Mouse (Mus musculus) spleen, postnatal 4 days (tissue): ENCODE measurements around the gene Col16a1.
A peak's percentile ranks its signal among the peaks of the same experiment; 100 is the strongest.

Experiments used
- DNase-seq, 2 experiments: peaks; one replicate each; pipeline ENCODE4 v3.0.0; 2022; ENCODE audit warnings: low spot score in 2 of 2

The Col16a1 gene

DNA sequence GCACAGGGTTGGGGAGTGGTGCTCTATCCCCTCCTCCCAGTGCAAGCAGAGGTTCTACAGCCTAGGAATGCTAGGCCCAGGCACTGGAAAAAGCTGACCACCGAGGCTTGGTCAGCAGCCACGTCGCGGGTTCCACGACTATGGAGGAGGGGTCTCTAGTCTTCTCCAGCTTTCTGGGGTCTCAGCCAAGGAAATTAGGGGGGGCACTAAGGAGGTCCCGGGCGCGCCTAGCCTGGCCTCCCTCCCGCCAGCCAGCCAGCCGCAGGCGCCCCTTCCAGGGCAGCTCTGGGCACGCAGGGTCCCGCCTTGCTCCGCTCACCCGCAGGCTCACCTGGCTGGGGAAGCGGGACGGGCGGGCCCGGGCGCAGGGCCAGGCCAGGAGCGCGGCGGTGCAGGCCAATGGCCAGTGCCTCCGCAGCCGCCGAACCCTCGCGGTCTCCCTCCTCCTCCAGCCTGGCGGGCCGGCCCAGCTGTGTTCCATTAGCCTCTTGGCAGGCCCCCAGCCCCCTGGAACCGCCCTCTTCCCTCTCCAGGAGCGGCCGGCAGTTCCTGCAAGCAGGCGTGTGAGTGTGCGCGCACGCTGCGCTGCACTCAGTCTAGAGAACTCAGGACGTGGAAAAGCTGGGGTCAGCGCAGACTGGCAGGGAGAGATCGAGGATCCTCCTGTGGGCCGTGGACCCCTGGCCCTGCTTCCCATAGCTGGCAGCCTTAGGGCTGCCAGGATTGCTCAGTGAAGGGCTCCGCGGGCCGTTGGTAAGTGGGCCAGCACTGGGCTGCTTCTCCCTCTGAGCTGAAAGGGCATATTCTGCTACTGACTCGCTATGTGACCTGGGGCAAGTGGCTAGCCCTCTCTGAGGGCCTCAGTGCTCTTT, at the start of gene Col16a1:
Gene Col16a1 (plus strand): TSS at position 510 of the 872 bp plus-strand sequence.
- peak in 1 of 2 experiments; percentile 44 for DNase-seq

- no peak for DNase-seq
Measured at GRCm38 (mm10) chr4:129998124-129998523, 49.5 kb upstream of the Col16a1 start.

DNA sequence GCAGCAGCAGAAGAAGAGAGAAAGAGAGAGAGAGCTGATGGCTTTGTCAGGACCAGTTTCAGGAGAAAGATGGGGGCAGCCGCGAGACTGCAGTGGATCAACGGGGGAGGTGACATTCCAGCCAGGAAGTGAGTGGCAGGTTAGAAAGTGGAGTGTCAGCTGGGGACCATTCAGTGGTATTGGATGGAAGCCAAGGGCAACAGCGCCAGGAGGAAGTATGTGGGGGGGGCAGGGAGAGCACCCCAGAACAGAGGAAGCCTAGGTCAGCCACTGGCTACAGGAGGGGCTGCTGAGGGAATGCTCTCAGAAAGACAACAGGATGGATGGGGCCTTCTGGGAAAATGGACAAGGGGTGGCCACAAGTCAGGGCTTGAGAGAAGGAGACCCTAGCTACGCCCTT, 45.9 kb upstream of the Col16a1 start:
- DNase-seq, result no peak

DNA sequence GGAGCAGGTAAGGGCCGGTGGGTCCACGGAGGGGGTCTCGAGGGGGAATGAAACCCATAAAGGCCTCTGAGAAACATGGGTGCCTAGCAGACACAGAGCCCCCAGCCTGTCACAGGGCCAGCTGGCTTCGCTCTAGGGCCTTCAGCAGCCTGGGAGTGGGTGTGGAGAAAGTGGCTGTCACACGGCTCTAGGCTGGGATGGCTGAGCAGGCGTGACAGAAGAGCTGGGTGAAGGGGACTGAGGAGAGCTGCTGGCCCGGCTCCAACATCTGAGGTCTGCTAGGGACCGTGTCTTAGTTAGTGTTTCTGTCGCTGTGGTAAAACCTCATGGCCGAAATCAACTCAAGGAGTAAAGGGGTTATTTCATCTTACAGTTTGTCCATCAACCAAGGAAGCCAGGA, 45.5 kb upstream of the Col16a1 start:
- DNase-seq, result no peak

- peak in 1 of 2 experiments; percentile 63 for DNase-seq
Measured at GRCm38 (mm10) chr4:130005593-130005992, 42.0 kb upstream of the Col16a1 start.

GRCm38 (mm10) chr4:130006533-130006932, 41.1 kb upstream of the Col16a1 start:
- DNase-seq, result peak in 1 of 2 experiments; percentile 62

DNA sequence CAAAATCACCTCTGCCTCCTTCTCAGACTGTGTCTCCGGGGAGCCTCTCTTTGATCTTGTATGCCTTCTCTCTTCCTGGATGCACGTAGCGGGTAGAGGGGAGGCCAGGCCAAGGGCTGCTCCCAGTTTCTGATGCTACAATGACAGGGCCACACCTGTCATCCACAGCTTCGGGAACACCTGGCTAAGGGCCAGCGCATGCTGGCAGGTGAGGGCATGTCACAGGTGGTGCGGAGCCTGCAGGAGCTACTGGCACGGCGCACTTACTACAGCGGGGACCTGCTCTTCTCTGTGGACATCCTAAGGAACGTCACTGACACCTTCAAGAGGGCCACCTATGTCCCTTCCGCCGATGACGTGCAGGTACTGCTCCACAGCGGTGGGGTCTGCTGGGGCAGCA, 38.6 kb upstream of the Col16a1 start:
- no peak for DNase-seq

GRCm38 (mm10) chr4:130010723-130011122, 36.9 kb upstream of the Col16a1 start:
- DNase-seq, result no peak

DNA sequence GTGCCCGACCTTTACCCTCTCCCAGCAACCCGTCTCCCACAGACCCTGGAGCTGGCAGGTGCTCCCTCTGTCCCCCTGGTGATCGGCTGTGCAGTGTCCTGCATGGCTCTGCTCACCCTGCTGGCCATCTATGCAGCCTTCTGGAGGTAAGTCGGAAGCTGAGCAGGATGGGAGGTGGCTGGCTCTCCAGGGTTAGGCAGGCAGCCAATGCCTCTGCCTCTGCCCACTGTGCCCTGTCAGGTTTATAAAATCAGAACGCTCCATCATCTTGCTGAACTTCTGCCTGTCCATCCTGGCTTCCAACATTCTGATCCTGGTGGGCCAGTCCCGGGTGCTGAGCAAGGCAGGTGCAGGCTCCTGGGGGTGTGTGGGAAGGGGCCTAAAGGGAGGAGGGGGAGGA, 35.4 kb upstream of the Col16a1 start:
- DNase-seq, result no peak

DNA sequence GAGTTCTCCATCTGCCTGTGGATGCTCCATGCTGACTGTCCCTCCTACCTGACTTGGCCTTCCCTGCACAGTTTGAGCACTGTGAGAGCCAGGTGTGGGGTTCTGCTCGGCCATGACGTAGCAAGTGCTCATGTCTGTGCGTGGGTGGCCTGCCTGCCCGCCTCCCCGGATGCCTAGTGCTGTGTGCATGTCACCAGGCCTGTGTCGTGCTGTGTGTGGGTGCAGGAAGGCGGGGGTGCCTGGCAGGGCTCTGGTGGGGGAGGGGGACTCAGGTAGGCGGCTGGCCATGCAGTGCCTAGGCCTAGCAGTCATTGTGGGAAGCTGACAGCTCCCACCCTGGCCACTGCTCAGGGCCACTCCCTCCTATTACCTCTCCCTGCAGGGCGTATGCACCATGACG, 34.5 kb upstream of the Col16a1 start:
- DNase-seq, result no peak

DNA sequence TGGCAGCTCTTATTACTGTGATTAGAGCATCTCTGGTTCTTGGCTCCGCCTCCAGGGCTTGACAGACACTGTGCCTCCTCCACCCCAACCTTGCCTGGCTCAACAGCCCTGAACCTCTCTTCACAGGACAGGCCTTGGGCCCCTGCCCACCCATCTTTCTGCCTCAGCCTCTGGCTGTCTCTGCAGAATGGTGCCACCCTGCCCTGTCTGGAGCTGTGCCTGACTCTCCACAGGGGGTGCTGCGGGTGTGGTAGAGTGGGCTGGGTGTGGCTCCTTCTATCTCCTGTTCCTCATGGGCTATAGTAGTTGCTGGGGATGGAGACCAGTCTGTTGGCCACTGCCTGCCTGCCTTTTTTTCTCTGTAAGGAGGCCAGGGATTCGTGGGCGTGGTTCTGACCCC, 31.6 kb upstream of the Col16a1 start:
- no peak for DNase-seq

GRCm38 (mm10) chr4:130017036-130017674, 30.5 kb upstream of the Col16a1 start:
- no peak for DNase-seq

GRCm38 (mm10) chr4:130022952-130023351, 24.7 kb upstream of the Col16a1 start:
- DNase-seq, result no peak

GRCm38 (mm10) chr4:130023511-130024231, 24.0 kb upstream of the Col16a1 start:
- DNase-seq, result no peak

- no peak for DNase-seq
Measured at GRCm38 (mm10) chr4:130025544-130025943, 22.1 kb upstream of the Col16a1 start.

- DNase-seq, result no peak
Measured at GRCm38 (mm10) chr4:130031146-130031545, 16.5 kb upstream of the Col16a1 start.

DNA sequence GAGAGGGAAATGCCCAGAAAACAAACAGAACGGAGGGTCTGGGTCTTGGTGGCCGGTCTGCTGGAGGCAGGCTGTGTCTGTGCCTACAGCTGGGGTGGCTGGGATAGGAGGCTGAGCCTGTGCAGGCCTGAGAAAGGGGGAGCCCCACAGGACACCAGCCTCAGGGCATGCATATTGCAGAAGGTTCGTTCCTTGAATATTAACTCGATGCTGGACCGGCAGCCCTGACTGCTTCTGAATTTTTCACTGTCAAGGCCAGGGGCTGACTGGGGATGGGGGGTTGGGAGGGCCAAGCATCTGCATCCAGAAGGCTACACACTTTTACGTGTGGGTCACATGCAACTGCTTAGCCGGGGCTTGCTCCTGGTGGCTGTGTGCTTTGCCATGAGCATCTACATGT, 14.1 kb upstream of the Col16a1 start:
- DNase-seq, result no peak

DNA sequence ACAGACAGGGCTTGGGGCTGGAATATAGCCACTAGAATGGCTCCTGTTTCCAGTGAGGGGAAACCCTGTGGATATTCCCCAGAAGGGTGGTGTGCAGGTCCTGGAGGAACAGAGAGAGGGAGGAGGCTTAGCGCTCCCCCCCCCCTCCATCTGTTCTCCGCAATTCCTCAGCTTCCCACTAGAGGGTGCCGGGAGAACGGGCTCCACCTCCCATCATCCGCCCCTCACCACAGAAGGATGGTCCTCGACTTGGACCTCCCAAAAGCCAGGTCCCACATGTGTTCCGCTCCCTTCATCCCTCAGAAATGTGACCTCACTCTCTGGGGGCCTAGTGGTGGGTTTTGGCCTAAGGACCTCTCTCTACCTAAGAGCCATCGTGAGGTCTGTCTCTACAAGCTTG, 11.5 kb upstream of the Col16a1 start:
- DNase-seq, result no peak

GRCm38 (mm10) chr4:130036573-130037401, 10.9 kb upstream of the Col16a1 start:
- DNase-seq, result no peak

DNA sequence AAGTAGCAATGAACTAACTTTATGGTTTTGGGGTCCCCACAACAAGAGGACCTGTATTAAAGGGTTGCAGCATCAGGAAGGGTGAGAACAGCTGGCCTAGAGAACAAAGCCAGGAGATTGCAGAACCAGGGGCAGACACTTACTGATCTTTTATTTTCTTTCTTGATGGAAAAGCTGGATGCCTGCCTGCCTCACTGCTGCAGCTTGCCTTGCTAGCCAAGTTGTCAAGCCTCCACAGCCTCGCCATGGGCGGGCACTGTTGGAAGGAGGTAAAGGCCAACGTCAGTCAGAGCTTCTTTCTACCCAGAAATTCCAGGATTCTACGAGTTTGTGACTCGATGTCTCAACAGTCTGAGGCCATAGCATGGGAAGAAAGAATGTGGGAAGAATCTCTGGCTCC, 8.3 kb upstream of the Col16a1 start:
- DNase-seq, result no peak

GRCm38 (mm10) chr4:130041076-130041475, 6.6 kb upstream of the Col16a1 start:
- DNase-seq, result no peak

DNA sequence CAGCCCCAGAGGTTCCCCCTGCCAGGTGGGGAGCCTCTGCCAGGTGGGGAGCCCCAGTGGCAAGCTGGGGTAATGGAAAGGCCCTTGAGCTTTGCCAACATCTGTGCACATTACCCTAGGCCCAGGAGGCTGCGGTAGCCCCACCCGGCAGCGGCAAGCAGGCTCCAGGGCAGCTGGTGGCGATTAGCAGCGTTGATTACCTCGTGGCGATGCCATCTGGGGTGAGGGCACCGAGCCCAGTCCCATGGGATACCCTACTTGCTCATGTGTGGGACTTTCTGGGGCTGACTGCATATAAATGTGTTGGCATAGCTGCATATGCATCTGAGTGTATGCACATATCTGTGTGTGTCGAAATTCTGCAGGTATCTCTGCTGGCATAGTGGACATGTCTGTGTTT, 3.4 kb upstream of the Col16a1 start:
- DNase-seq, result no peak
